Mouse (Mus musculus) stomach, postnatal 0 days (tissue): ENCODE data around the gene Akap3. TPM values are rescaled to one million over a fixed set of nuclear protein-coding genes. Genes with fewer than 3 reads are reported as not detected.

Experiments
- ATAC-seq: fragments of 200-750 bp; cut with Nextera tagmentation; 2 replicates; pipeline ENCODE4 v1.8.0; 2017; ENCODE audit not compliant: low FRiP score, low TSS enrichment
- DNase-seq: peaks from one replicate; pipeline ENCODE4 v3.0.0-alpha.2; 2016; ENCODE audit warnings: low spot score
- H3K27ac ChIP-seq: fragments of 300-500 bp; sonication (generic); replicated peaks from 2 replicates; pipeline ENCODE4 v1.5.1; 2014; ENCODE audit warnings: mild to moderate bottlenecking, control low read depth
- H3K27me3 ChIP-seq: fragments of 300-500 bp; sonication (generic); 2 replicates; pipeline ENCODE4 v1.6.1; 2014; ENCODE audit warnings: low read length; ENCODE audit not compliant: control insufficient read depth, insufficient read depth
- H3K36me3 ChIP-seq: fragments of 300-500 bp; sonication (generic); 2 replicates; pipeline ENCODE4 v1.6.1; 2014; ENCODE audit warnings: low read length, mixed read lengths; ENCODE audit not compliant: control insufficient read depth, insufficient read depth
- H3K4me1 ChIP-seq: fragments of 300-500 bp; sonication (generic); replicated peaks from 2 replicates; pipeline ENCODE4 v1.6.1; 2014; ENCODE audit warnings: antibody characterized with exemption; ENCODE audit not compliant: control insufficient read depth, insufficient read depth
- H3K4me2 ChIP-seq: fragments of 300-500 bp; sonication (generic); replicated peaks from 2 replicates; pipeline ENCODE4 v1.6.1; 2014; ENCODE audit warnings: low read depth, mild to moderate bottlenecking, control low read depth, moderate library complexity
- H3K4me3 ChIP-seq: fragments of 300-500 bp; sonication (generic); 2 replicates; pipeline ENCODE4 v1.5.1; 2014; ENCODE audit warnings: low read depth, low read length, control low read depth
- H3K9ac ChIP-seq: fragments of 300-500 bp; sonication (generic); 2 replicates; pipeline ENCODE4 v1.6.1; 2014; ENCODE audit warnings: mild to moderate bottlenecking, low read length, control low read depth, mixed read lengths
- H3K9me3 ChIP-seq: fragments of 300-500 bp; sonication (generic); 2 replicates; pipeline ENCODE4 v1.6.1; 2016; ENCODE audit warnings: low read length; ENCODE audit not compliant: control insufficient read depth
- CTCF ChIP-seq: IDR thresholded peaks from 2 replicates; pipeline ENCODE4 v1.5.1; 2016; ENCODE audit warnings: antibody characterized with exemption, low read depth, mild to moderate bottlenecking, moderate library complexity
- EP300 ChIP-seq: optimal IDR thresholded peaks from 2 replicates; pipeline ENCODE3; 2016; ENCODE audit warnings: antibody characterized with exemption
- WGBS: fragments of 180-500 bp; shearing (Covaris S2); extraction: QIAGEN DNeasy Blood & Tissue Kit; methylation state at CpG from one replicate; pipeline ENCODE4 v1.1.7; 2014; 5-methylcytosine and 5-hydroxymethylcytosine counted together
- polyA plus RNA-seq: library from polyadenylated mRNA; unstranded; fragments of >200 nt; fragmentation: Nextera tagmentation; extraction: Ambion mirVana; gene quantifications from 2 replicates; pipeline ENCODE4 v1.2.1, GENCODE M21; 2015

Gene Akap3
- polyA plus RNA-seq, 1 experiment from 2014 or later = not detected

DNA sequence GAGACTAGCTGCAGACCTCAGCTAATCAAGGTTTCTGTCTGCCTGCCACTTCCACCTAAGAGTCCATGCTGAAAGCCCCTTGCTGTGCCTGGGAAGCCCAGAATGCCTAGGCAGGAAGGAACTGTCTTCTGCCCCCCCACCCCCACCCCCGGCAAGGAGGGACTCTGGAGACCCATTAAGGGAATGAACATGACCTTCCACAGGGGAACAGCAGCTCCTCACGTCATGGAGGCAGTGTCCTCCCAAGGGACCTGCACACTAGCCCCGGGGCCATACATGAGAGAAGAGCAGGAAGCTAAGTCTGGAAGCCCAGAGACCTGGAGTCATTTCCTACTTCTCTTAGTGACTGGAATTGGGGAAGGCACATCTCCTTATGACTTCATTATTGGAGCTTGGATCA lies 55.0 kb downstream of the Akap3 start:
- no peaks in the 10 kb centered on the region for H3K4me1 ChIP-seq
- no peak overlapping the region for H3K27ac ChIP-seq
- H3K4me2 ChIP-seq = no peak overlapping the region
- TF ChIP-seq CTCF (no peak), EP300 (no peak)
- DNase-seq (no peak), ATAC-seq (no peak)
- H3K27me3 ChIP-seq = no peaks in the 10 kb centered on the region
- no peaks in the 10 kb centered on the region for H3K9me3 ChIP-seq
- WGBS = 70% methylated on average over 3 of the region's 3 CpGs
- H3K4me3 ChIP-seq = no peak overlapping the region
- no peak overlapping the region for H3K9ac ChIP-seq
- no peaks in the 10 kb centered on the region for H3K36me3 ChIP-seq

DNA sequence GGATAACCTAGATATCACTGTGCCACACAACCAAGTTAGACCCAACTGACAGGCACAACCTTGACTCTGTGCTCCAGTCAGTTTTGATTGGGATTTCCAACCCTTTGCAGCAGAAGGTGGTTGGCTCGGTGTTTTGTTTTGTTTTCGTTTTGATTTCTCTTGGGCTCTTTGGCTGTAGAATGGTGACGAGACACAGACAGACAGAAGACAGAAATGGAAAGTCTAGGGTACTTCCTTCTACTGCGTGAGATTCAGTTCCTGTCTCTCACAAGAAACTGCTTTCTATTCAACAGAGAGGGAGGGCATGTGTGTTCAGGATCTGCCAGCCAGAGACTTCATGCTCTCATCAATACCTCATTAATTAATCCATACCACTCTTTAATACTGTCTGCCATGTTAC lies 57.8 kb downstream of the Akap3 start:
- Histone ChIP-seq H3K27ac (no peak overlapping the region), H3K27me3 (no peaks in the 10 kb centered on the region), H3K36me3 (no peaks in the 10 kb centered on the region), H3K4me3 (no peak overlapping the region), H3K4me2 (no peak overlapping the region), H3K4me1 (no peaks in the 10 kb centered on the region), H3K9me3 (no peaks in the 10 kb centered on the region), H3K9ac (no peak overlapping the region)
- ATAC-seq (no peak), DNase-seq (no peak)
- TF ChIP-seq CTCF = no peak
- no peak for TF ChIP-seq EP300
- 78% methylated on average over 4 of the region's 4 CpGs for WGBS

DNA sequence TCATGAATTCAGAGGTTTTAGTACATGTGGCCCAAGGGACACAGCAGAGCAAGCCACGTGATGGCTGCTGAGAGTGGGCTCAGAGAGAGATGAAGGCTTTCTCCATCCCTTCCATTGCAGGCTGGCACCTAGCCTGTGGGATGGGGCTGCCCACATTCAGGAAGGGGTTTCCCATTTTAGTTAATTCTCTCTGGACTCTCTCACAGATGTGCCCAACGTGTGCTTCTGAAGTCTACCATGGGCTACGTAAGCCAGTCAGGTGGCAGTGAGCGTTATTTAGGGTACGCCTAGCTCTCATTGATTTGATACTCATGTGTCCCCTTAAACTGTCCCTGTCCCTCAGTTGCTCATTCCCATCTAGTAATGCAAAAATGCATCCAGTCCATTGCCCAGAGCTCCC lies 62.0 kb downstream of the Akap3 start:
- no peak for DNase-seq
- WGBS = 78% methylated on average over 5 of the region's 5 CpGs
- no peaks in the 10 kb centered on the region for H3K27me3 ChIP-seq
- H3K36me3 ChIP-seq = no peaks in the 10 kb centered on the region
- H3K27ac ChIP-seq = no peak overlapping the region
- H3K9me3 ChIP-seq = no peaks in the 10 kb centered on the region
- H3K4me2 ChIP-seq = no peak overlapping the region
- no peak overlapping the region for H3K4me3 ChIP-seq
- H3K4me1 ChIP-seq = no peaks in the 10 kb centered on the region
- H3K9ac ChIP-seq = no peak overlapping the region
- ATAC-seq = no peak
- TF ChIP-seq EP300 (no peak), CTCF (no peak)

DNA sequence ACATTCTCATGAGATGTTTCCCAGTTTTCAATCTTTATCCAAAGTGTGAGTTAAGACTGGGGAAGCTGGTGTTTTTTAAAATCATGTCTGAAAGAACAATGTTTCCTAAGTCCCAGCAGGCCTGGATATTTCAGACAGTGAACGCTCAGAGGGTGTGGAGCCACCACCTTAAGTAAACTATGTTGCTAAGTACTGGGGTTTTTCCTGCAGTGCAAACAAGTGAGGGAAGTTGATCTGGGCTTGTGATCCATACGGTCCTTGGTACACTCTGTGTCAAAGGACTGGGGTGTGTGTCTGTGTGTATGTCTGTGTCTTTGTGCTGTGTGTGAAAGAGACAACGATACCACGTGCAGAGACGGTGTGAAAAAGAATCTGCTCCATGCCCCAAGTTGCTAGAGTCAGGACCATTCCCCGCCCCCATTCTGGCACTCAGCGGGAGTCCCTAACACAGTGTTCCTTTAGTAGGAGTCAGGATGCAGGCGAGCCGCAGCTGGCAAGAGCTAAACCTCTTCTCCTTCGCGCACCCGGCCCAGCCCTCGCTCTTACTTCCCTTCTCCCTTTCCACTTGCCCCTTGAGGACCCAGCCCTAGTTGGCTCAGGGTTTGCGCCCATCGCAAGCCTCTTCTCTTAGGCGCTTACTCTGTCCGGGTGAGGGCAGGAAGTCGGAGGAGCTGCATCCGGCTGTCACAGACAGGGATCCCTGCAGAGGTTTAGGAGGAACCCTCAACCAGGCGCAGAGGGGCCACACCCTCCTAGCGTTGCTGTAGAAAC lies 68.4 kb downstream of the Akap3 start, which contains the start of gene Dyrk4:
Gene Dyrk4 (minus strand): TSS at position 729 of the 771 bp plus-strand sequence.
- H3K4me3 ChIP-seq = no peak within 1 kb of the TSS
- DNase-seq (peak; percentile 74), ATAC-seq (peak; percentile 98)
- H3K4me2 ChIP-seq = peak within 1 kb of the TSS; percentile 42
- H3K4me1 ChIP-seq = no peaks in the 10 kb centered on the region
- no peaks in the 10 kb centered on the region for H3K9me3 ChIP-seq
- peaks cover 6% of the 10 kb centered on the region; the same call in 1 of the 2 replicates for H3K36me3 ChIP-seq
- WGBS = 9% methylated on average over 21 of the region's 21 CpGs
- peak within 1 kb of the TSS; percentile 87 for H3K27ac ChIP-seq
- peak within 1 kb of the TSS; percentile 48 for H3K9ac ChIP-seq
- H3K27me3 ChIP-seq = no peaks in the 10 kb centered on the region
- TF ChIP-seq EP300 (no peak), CTCF (no peak)

Other genes starting within 250 kb of the Akap3 start
- gene Kcna1, start 206.7 kb upstream of the Akap3 start, polyA plus RNA-seq = 0.62 and 0.69 TPM in 2 replicates
- 1.5 and 2.1 TPM in 2 replicates for gene Kcna6, start 112.4 kb upstream of the Akap3 start, polyA plus RNA-seq
- 233 and 234 TPM in 2 replicates for gene Ndufa9, start 4.0 kb upstream of the Akap3 start, polyA plus RNA-seq
- gene Dyrk4, start 68.7 kb downstream of the Akap3 start, polyA plus RNA-seq = 0.05 TPM in 1 of 2 replicates, not detected in the other
- gene Rad51ap1, start 86.5 kb downstream of the Akap3 start, polyA plus RNA-seq = 13.3 and 14.6 TPM in 2 replicates
- 12.1 and 12.7 TPM in 2 replicates for gene D6Wsu163e, start 86.9 kb downstream of the Akap3 start, polyA plus RNA-seq
- gene Fgf6, start 162.5 kb downstream of the Akap3 start, polyA plus RNA-seq = not detected in 2 replicates
- gene Fgf23, start 219.8 kb downstream of the Akap3 start, polyA plus RNA-seq = not detected in 2 replicates